Mouse (Mus musculus) C2C12 (cell line): ENCODE measurements around the gene Atp6v1f. TPM values are rescaled to one million over a fixed set of nuclear protein-coding genes. Genes with fewer than 3 reads are reported as not detected.

Experiments
- H3K27me3 ChIP-seq: one replicate; pipeline ENCODE4 v1.6.1; 2011; ENCODE audit not compliant: control insufficient read depth, insufficient read depth, insufficient read length
- H3K36me3 ChIP-seq: one replicate; pipeline ENCODE4 v1.6.1; 2011; ENCODE audit not compliant: control insufficient read depth, insufficient read depth
- H3K4me3 ChIP-seq: one replicate; pipeline ENCODE4 v1.5.1; 2011; ENCODE audit warnings: mild to moderate bottlenecking, control low read depth; ENCODE audit not compliant: poor library complexity, insufficient read depth, severe bottlenecking
- H3K79me2 ChIP-seq: one replicate; pipeline ENCODE4 v1.6.1; 2011; ENCODE audit not compliant: control insufficient read depth, insufficient read depth
- H3K79me3 ChIP-seq: one replicate; pipeline ENCODE4 v1.6.1; 2011; ENCODE audit warnings: low read depth, control low read depth
- H3ac ChIP-seq: one replicate; pipeline ENCODE3; 2011; ENCODE audit warnings: low read depth; ENCODE audit not compliant: control insufficient read depth, insufficient read length
- CEBPB ChIP-seq: IDR thresholded peaks from one replicate; pipeline ENCODE4 v1.6.1; 2011; ENCODE audit warnings: low read depth, mild to moderate bottlenecking, control low read depth, moderate library complexity
- CTCF ChIP-seq: IDR thresholded peaks from one replicate; pipeline ENCODE4 v1.5.1; 2011; ENCODE audit not compliant: control insufficient read depth, insufficient read depth, insufficient read length
- FOSL1 ChIP-seq: IDR thresholded peaks from one replicate; pipeline ENCODE4 v1.8.0; 2011; ENCODE audit warnings: mild to moderate bottlenecking, low read length; ENCODE audit not compliant: poor library complexity, insufficient read depth, severe bottlenecking
- MAX ChIP-seq: IDR thresholded peaks from one replicate; pipeline ENCODE4 v1.6.1; 2011; ENCODE audit warnings: mild to moderate bottlenecking, control low read depth
- MYOD1 ChIP-seq: IDR thresholded peaks from one replicate; pipeline ENCODE4 v1.6.1; 2011; ENCODE audit warnings: low read depth; ENCODE audit not compliant: control insufficient read depth, insufficient read length
- MYOG ChIP-seq: IDR thresholded peaks from one replicate; pipeline ENCODE4 v1.6.1; 2011; ENCODE audit not compliant: control insufficient read depth, insufficient read length; ENCODE audit errors: extremely low read depth
- USF1 ChIP-seq: IDR thresholded peaks from one replicate; pipeline ENCODE4 v1.6.1; 2011; ENCODE audit warnings: low read depth, mild to moderate bottlenecking, control low read depth, moderate library complexity
- polyA plus RNA-seq: library from polyadenylated mRNA; unstranded; fragments of >200 nt; fragmentation: generic; extraction: Trizol; gene quantifications from one replicate; pipeline ENCODE4 v1.2.1, GENCODE M21; 2012; ENCODE audit warnings: missing spikeins

Atp6v1f gene
- polyA plus RNA-seq, 1 experiment: 210 TPM

DNA sequence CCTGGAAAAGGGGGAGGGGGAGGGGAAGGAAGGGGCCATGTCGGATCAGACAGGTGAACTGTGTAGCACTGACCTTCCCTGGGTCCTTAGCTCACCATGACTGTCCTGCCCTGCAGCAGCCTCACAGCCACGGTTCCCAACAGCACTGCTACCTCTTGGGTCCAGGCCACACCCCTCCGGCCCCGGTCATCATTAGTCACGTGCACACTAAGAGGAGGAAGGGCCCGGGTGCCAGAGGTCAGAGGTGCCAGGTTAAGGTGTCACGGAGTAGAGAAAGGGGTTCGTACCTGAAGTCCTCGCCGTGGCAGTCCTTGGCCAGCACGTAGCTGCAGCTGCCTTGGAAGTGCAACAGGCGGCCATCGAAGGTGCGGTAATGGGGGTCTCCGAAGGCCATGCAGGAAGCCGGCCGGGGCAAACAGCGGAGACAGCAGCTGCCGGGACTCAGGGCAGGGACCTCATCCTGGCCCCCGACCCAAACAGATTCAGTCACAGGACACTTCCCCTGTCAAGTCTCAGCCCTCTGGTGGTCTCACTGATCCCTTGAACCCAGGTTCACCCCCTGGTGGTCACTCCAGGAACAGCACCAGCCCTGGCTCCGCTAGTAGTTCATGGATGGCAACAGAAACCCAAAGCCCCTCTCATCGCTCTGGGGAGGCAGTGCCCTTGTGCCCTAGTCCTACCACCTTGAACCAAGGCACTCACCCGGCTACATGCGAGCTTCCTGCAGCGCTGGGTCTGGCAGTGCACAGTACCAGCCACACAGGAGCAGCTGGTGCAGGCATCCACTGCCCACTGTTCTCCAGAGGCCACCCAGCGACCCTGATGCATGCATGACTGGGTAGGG is 17.4 kb downstream of the Atp6v1f start:
- TF ChIP-seq CTCF (peak; percentile 60), CEBPB (no peak), FOSL1 (no peak), USF1 (peak; percentile 58)
- Histone ChIP-seq H3K36me3 (no peaks in the 10 kb centered on the region), H3K79me2 (no peaks in the 10 kb centered on the region), H3K4me3 (no peak overlapping the region), H3K27me3 (peaks cover 34% of the 10 kb centered on the region), H3ac (no peak overlapping the region), H3K79me3 (no peaks in the 10 kb centered on the region)

DNA sequence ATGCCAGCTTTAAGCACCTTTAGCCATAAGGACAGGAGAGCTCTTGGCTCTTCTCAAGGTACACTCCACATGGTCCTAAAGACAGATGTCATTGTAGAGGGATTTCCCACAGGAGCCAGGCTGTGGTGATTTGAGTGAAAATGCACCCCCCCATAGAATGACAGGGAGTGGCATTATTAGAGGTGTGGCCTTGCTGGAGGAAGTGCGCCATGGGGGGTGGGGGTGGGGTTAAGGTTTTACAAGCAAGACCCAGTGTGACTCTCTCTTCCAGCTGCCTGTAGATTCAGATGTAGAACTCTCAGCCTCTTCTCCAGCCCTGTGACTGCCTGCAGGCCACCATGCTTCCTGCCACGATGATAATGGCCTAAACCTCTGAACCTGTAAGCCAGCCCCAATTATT is 18.4 kb downstream of the Atp6v1f start:
- Histone ChIP-seq H3K4me3 (no peak overlapping the region), H3K27me3 (peaks cover 38% of the 10 kb centered on the region), H3K36me3 (no peaks in the 10 kb centered on the region), H3ac (no peak overlapping the region), H3K79me3 (no peaks in the 10 kb centered on the region), H3K79me2 (no peaks in the 10 kb centered on the region)
- TF ChIP-seq USF1 (no peak), MYOD1 (no peak), MAX (no peak), FOSL1 (no peak), CEBPB (no peak), MYOG (no peak), CTCF (no peak)

DNA sequence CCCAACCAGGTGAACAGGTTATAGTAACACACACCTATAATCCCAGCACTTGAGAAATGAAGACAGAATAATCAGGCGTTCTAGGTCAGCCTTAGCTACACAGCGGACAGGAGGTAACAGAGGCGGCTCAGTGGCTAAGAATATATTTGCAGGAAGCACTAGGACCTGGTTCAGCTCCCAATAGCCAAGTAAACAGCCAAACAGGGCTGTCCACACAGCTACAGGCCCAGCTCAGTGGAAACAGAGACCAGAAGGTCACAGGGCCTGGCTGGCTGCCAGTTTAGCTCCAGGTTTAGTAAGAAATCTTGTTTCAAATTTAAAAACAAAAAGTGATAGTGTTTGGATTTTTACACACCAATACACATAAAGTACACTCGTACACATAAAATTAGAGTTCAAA is 26.6 kb downstream of the Atp6v1f start:
- no peaks in the 10 kb centered on the region for H3K36me3 ChIP-seq
- H3K4me3 ChIP-seq: no peak overlapping the region
- TF ChIP-seq MYOD1 (no peak), MYOG (no peak), FOSL1 (no peak)
- no peaks in the 10 kb centered on the region for H3K79me3 ChIP-seq
- no peaks in the 10 kb centered on the region for H3K79me2 ChIP-seq
- peaks cover 27% of the 10 kb centered on the region for H3K27me3 ChIP-seq
- no peak overlapping the region for H3ac ChIP-seq

DNA sequence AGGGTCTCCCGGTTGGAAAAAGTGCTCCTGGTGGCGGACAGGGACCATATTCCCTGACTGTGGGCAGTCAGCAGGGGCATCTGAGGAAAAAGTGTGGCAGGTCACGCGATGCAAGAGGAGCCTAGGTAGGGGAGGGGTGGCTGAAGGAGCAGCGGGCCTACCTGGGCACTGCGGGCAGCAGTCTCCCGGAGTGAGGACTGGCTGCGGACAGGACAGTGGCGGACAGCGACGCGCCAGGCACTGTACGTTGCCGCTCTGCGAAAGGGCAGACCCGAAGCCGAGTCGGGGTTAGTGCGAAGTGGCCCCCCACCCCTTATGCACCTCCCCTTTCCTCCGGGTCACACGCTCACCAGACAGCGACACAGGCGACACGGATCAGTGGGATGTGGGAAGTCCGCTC is 28.8 kb downstream of the Atp6v1f start:
- Histone ChIP-seq H3K36me3 (no peaks in the 10 kb centered on the region), H3K79me2 (no peaks in the 10 kb centered on the region)

DNA sequence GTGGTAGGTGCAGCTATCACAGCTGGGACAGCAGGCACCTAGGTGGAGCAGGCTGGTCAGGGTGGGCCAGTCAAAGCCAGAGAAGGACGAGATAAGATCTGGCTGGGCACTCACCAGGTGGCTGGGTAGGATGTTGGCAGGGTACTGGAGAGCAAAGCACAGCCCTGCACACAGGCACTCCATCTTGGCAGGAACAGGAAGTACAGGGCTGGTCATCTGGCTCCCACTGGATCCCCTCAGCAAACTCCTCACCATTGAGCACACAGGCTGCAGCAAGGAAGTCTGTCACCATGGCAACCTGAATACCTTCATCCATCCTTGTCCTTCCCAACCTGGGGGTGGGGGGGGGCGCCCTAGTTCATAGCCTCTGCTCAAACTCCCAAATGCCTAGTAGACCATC is 30.3 kb downstream of the Atp6v1f start:
- no peaks in the 10 kb centered on the region for H3K79me2 ChIP-seq
- H3K27me3 ChIP-seq: peaks cover 26% of the 10 kb centered on the region
- no peak overlapping the region for H3K4me3 ChIP-seq
- H3K36me3 ChIP-seq: no peaks in the 10 kb centered on the region
- no peak for TF ChIP-seq CTCF
- no peak for TF ChIP-seq USF1
- TF ChIP-seq MYOG: no peak
- no peak for TF ChIP-seq MAX
- no peak overlapping the region for H3ac ChIP-seq
- no peaks in the 10 kb centered on the region for H3K79me3 ChIP-seq

More for the DNA sequence above, 28.8 kb downstream of the Atp6v1f start:
- no peak overlapping the region for H3ac ChIP-seq
- no peak overlapping the region for H3K4me3 ChIP-seq
- TF ChIP-seq MYOD1 (no peak), FOSL1 (no peak), CEBPB (no peak), MAX (no peak), CTCF (no peak), MYOG (no peak), USF1 (no peak)
- H3K27me3 ChIP-seq: peaks cover 23% of the 10 kb centered on the region
- no peaks in the 10 kb centered on the region for H3K79me3 ChIP-seq

DNA sequence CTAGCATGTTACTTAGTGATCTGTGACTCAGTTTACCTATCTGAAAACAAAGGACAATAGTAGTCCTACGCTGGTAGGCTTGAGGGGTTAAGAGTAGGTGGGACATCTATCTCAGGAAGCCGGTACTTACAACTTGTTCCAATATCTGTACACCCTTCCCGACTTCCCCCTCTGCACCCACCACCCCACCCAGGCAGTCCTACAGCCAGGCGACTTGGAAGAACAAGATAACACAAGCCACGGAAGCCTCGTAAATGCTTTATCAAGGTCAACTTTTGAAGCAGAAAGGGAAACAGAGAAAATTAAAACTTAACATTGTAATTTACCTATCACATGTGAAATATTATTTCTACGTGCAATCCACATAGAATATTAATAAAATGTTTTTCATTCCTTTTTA is 32.7 kb downstream of the Atp6v1f start:
- H3K27me3 ChIP-seq: peaks cover 37% of the 10 kb centered on the region
- H3K36me3 ChIP-seq: no peaks in the 10 kb centered on the region
- no peaks in the 10 kb centered on the region for H3K79me3 ChIP-seq
- TF ChIP-seq FOSL1: no peak
- no peak for TF ChIP-seq CTCF
- no peak for TF ChIP-seq MYOG
- TF ChIP-seq USF1: no peak
- no peak for TF ChIP-seq MAX
- no peak for TF ChIP-seq MYOD1
- H3ac ChIP-seq: no peak overlapping the region
- H3K4me3 ChIP-seq: no peak overlapping the region
- no peaks in the 10 kb centered on the region for H3K79me2 ChIP-seq
